Mouse (Mus musculus): ENCODE measurements around the gene Ror1. TPM values are rescaled to one million over a fixed set of nuclear protein-coding genes. Genes with fewer than 3 reads are reported as not detected.

Ror1 gene
- polyA plus RNA-seq, 1 experiment: 0.06 TPM

GRCm38 (mm10) chr4:100201322-100201721 is 105.7 kb downstream of the Ror1 start:
- TF ChIP-seq USF1 (IDR thresholded peaks at IDR 0.05; ENCODE audit: low read depth) (no peak), MYOD1 (IDR thresholded peaks at IDR 0.05; ENCODE audit: control insufficient read depth in 1 of 3, insufficient read length in 2 of 3, low read depth in 2 of 3) (no peak), POLR2AphosphoS2 (IDR thresholded peaks at IDR 0.05; ENCODE audit: insufficient read length, low read depth) (no peak), CEBPB (IDR thresholded peaks at IDR 0.05; ENCODE audit: insufficient read depth, poor library complexity, severe bottlenecking) (no peak), REST (IDR thresholded peaks at IDR 0.05; ENCODE audit: insufficient read depth, insufficient read length) (no peak), MYOG (IDR thresholded peaks at IDR 0.05; ENCODE audit: control insufficient read depth in 1 of 3, insufficient read depth in 1 of 3, insufficient read length in 2 of 3, low read depth in 2 of 3) (no peak), SRF (IDR thresholded peaks at IDR 0.05; ENCODE audit: control insufficient read depth, insufficient read length, low read depth) (no peak), TCF3 (IDR thresholded peaks at IDR 0.05; ENCODE audit: insufficient read length, low read depth) (no peak), E2F4 (IDR thresholded peaks at IDR 0.05; ENCODE audit: insufficient read depth) (no peak), TCF12 (IDR thresholded peaks at IDR 0.05; ENCODE audit: insufficient read depth, poor library complexity, severe bottlenecking) (no peak), MAX (IDR thresholded peaks at IDR 0.05; ENCODE audit: low read depth) (no peak), POLR2A (IDR thresholded peaks at IDR 0.05; ENCODE audit: insufficient read length, low read depth) (no peak)
- no peak overlapping the region for H3K4me2 ChIP-seq (ENCODE audit: low read depth)
- H3K4me3 ChIP-seq: no peak overlapping the region
- no peak overlapping the region for H3ac ChIP-seq (ENCODE audit: control insufficient read depth, insufficient read length)
- H3K79me2 ChIP-seq (ENCODE audit: control insufficient read depth, insufficient read depth): no peaks in the 10 kb centered on the region
- H3K36me3 ChIP-seq (ENCODE audit: control insufficient read depth, insufficient read depth): no peaks in the 10 kb centered on the region
- H3K27me3 ChIP-seq (ENCODE audit: control insufficient read depth, insufficient read depth, insufficient read length): no peaks in the 10 kb centered on the region

- TF ChIP-seq POLR2AphosphoS2 (IDR thresholded peaks at IDR 0.05; ENCODE audit: insufficient read length, low read depth) (no peak), POLR2A (IDR thresholded peaks at IDR 0.05; ENCODE audit: insufficient read length, low read depth) (no peak), E2F4 (IDR thresholded peaks at IDR 0.05; ENCODE audit: insufficient read depth) (no peak), REST (IDR thresholded peaks at IDR 0.05; ENCODE audit: insufficient read depth, insufficient read length) (no peak), CEBPB (IDR thresholded peaks at IDR 0.05; ENCODE audit: insufficient read depth, poor library complexity, severe bottlenecking) (no peak), MAX (IDR thresholded peaks at IDR 0.05; ENCODE audit: low read depth) (no peak), MYOG (IDR thresholded peaks at IDR 0.05; ENCODE audit: control insufficient read depth in 1 of 3, insufficient read depth in 1 of 3, insufficient read length in 2 of 3, low read depth in 2 of 3) (no peak)
- Histone ChIP-seq H3K4me3 (no peak overlapping the region), H3K27me3 (ENCODE audit: control insufficient read depth, insufficient read depth, insufficient read length) (no peaks in the 10 kb centered on the region)
Observed at GRCm38 (mm10) chr4:100203066-100203465, 107.5 kb downstream of the Ror1 start.

DNA sequence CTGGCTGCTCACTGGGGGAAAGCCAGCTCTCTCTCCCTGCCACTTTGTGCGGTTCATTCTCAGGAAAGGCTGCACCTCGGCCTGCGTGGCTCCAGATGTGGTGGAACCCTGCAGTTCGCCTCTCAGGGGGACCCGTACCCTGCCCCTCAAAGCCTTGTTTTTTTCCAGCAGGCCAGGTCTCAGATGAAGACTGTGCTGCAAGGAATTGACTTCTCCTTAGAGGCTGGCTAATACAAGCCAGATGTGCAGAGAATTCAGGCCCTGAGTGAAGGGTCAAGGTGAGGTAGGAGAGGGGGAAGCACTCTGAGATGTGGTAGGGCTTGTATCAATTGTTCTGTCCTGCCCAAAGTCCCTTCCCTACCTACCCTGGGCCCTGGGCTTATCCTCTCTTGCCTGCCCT is 108.1 kb downstream of the Ror1 start:
- Histone ChIP-seq H3K36me3 (ENCODE audit: control insufficient read depth, insufficient read depth) (no peaks in the 10 kb centered on the region), H3K4me3 (no peak overlapping the region), H3K4me2 (ENCODE audit: low read depth) (no peak overlapping the region), H3K79me2 (ENCODE audit: control insufficient read depth, insufficient read depth) (no peaks in the 10 kb centered on the region), H3K27me3 (ENCODE audit: control insufficient read depth, insufficient read depth, insufficient read length) (no peaks in the 10 kb centered on the region), H3ac (ENCODE audit: control insufficient read depth, insufficient read length) (no peak overlapping the region)
- no peak for TF ChIP-seq CEBPB (IDR thresholded peaks at IDR 0.05; ENCODE audit: insufficient read depth, poor library complexity, severe bottlenecking)
- no peak for TF ChIP-seq POLR2AphosphoS2 (IDR thresholded peaks at IDR 0.05; ENCODE audit: insufficient read length, low read depth)
- TF ChIP-seq TCF3 (IDR thresholded peaks at IDR 0.05; ENCODE audit: insufficient read length, low read depth): no peak
- no peak for TF ChIP-seq POLR2A (IDR thresholded peaks at IDR 0.05; ENCODE audit: insufficient read length, low read depth)

More at GRCm38 (mm10) chr4:100203066-100203465, 107.5 kb downstream of the Ror1 start:
- H3K79me2 ChIP-seq (ENCODE audit: control insufficient read depth, insufficient read depth): no peaks in the 10 kb centered on the region
- no peak overlapping the region for H3ac ChIP-seq (ENCODE audit: control insufficient read depth, insufficient read length)
- no peaks in the 10 kb centered on the region for H3K36me3 ChIP-seq (ENCODE audit: control insufficient read depth, insufficient read depth)
- no peak overlapping the region for H3K4me2 ChIP-seq (ENCODE audit: low read depth)

GRCm38 (mm10) chr4:100204381-100204780 is 108.8 kb downstream of the Ror1 start:
- no peak for TF ChIP-seq POLR2A (IDR thresholded peaks at IDR 0.05; ENCODE audit: insufficient read length, low read depth)
- TF ChIP-seq MYOD1 (IDR thresholded peaks at IDR 0.05; ENCODE audit: control insufficient read depth in 1 of 3, insufficient read length in 2 of 3, low read depth in 2 of 3): no peak
- no peak for TF ChIP-seq E2F4 (IDR thresholded peaks at IDR 0.05; ENCODE audit: insufficient read depth)
- no peak for TF ChIP-seq SRF (IDR thresholded peaks at IDR 0.05; ENCODE audit: control insufficient read depth, insufficient read length, low read depth)
- TF ChIP-seq POLR2AphosphoS2 (IDR thresholded peaks at IDR 0.05; ENCODE audit: insufficient read length, low read depth): no peak
- TF ChIP-seq TCF3 (IDR thresholded peaks at IDR 0.05; ENCODE audit: insufficient read length, low read depth): no peak
- no peak overlapping the region for H3ac ChIP-seq (ENCODE audit: control insufficient read depth, insufficient read length)

DNA sequence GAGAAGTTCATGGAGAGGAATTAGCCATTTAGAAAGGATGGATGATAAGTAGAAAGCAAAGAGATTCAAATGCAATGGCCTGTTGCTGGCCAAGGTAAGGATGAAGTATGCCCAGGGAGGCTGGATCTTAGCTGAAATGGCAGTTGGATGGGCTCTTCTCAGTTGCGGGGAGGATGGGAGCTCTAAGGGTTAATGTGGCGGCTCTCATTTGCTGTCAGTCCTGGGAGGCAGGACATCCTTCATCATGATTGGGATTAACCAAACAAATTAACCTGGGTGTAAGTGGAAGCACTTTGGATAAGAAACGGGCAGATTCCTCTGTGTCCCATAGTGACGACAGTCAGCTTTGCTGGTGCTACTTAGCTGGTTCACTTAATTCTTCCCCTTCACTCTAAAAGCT is 112.5 kb downstream of the Ror1 start:
- Histone ChIP-seq H3ac (ENCODE audit: control insufficient read depth, insufficient read length) (no peak overlapping the region), H3K27me3 (ENCODE audit: control insufficient read depth, insufficient read depth, insufficient read length) (no peaks in the 10 kb centered on the region), H3K79me2 (ENCODE audit: control insufficient read depth, insufficient read depth) (no peaks in the 10 kb centered on the region), H3K4me2 (ENCODE audit: low read depth) (no peak overlapping the region), H3K4me3 (no peak overlapping the region), H3K36me3 (ENCODE audit: control insufficient read depth, insufficient read depth) (no peaks in the 10 kb centered on the region)
- TF ChIP-seq REST (IDR thresholded peaks at IDR 0.05; ENCODE audit: insufficient read depth, insufficient read length): no peak
- TF ChIP-seq SRF (IDR thresholded peaks at IDR 0.05; ENCODE audit: control insufficient read depth, insufficient read length, low read depth): no peak
- TF ChIP-seq CEBPB (IDR thresholded peaks at IDR 0.05; ENCODE audit: insufficient read depth, poor library complexity, severe bottlenecking): no peak
- no peak for TF ChIP-seq TCF12 (IDR thresholded peaks at IDR 0.05; ENCODE audit: insufficient read depth, poor library complexity, severe bottlenecking)
- no peak for TF ChIP-seq USF1 (IDR thresholded peaks at IDR 0.05; ENCODE audit: low read depth)
- TF ChIP-seq TCF3 (IDR thresholded peaks at IDR 0.05; ENCODE audit: insufficient read length, low read depth): no peak
- no peak for TF ChIP-seq POLR2A (IDR thresholded peaks at IDR 0.05; ENCODE audit: insufficient read length, low read depth)
- TF ChIP-seq E2F4 (IDR thresholded peaks at IDR 0.05; ENCODE audit: insufficient read depth): no peak
- TF ChIP-seq MAX (IDR thresholded peaks at IDR 0.05; ENCODE audit: low read depth): no peak
- TF ChIP-seq POLR2AphosphoS2 (IDR thresholded peaks at IDR 0.05; ENCODE audit: insufficient read length, low read depth): no peak
- TF ChIP-seq MYOG (IDR thresholded peaks at IDR 0.05; ENCODE audit: control insufficient read depth in 1 of 3, insufficient read depth in 1 of 3, insufficient read length in 2 of 3, low read depth in 2 of 3): no peak
- TF ChIP-seq MYOD1 (IDR thresholded peaks at IDR 0.05; ENCODE audit: control insufficient read depth in 1 of 3, insufficient read length in 2 of 3, low read depth in 2 of 3): no peak

More at GRCm38 (mm10) chr4:100204381-100204780, 108.8 kb downstream of the Ror1 start:
- Histone ChIP-seq H3K27me3 (ENCODE audit: control insufficient read depth, insufficient read depth, insufficient read length) (no peaks in the 10 kb centered on the region), H3K4me3 (no peak overlapping the region), H3K79me2 (ENCODE audit: control insufficient read depth, insufficient read depth) (no peaks in the 10 kb centered on the region), H3K36me3 (ENCODE audit: control insufficient read depth, insufficient read depth) (no peaks in the 10 kb centered on the region), H3K4me2 (ENCODE audit: low read depth) (no peak overlapping the region)
